Mouse (Mus musculus): ENCODE measurements at regions not wholly inside any gene's neighbourhood (a gene's known extent, or its start where the extent isn't known, plus 50 kb on each side); places are given as distances from the start of the nearest gene placed in this dataset.

GRCm38 (mm10) chr8:89134581-89135484, 90.9 kb upstream of the Sall1 start:
- no peak for DNase-seq (ENCODE audit: extremely low read depth, low read depth)

- no peak for DNase-seq (ENCODE audit: extremely low read depth, low read depth)
These were observed 90.1 kb upstream of the Sall1 start for GRCm38 (mm10) chr8:89134058-89134457.

GRCm38 (mm10) chr8:89121051-89121450, 77.1 kb upstream of the Sall1 start:
- no peak for DNase-seq (ENCODE audit: extremely low read depth, low read depth)

- no peak for DNase-seq (ENCODE audit: extremely low read depth, low read depth)
These were observed 64.1 kb upstream of the Sall1 start for GRCm38 (mm10) chr8:89107895-89108660.

- DNase-seq (ENCODE audit: extremely low read depth, low read depth): no peak
These were observed 62.4 kb upstream of the Sall1 start for GRCm38 (mm10) chr8:89106346-89106745.

GRCm38 (mm10) chr8:89097396-89097795, 53.4 kb upstream of the Sall1 start:
- no peak for DNase-seq (ENCODE audit: extremely low read depth, low read depth)

All from MEL-GATA-1-ER (cell line).